Mouse (Mus musculus): ENCODE data around the gene Poglut1. TPM values are rescaled to one million over a fixed set of nuclear protein-coding genes. Genes with fewer than 3 reads are reported as not detected.

Poglut1 gene
- polyA plus RNA-seq, 1 experiment from 2014 or later: 51.4 TPM

DNA sequence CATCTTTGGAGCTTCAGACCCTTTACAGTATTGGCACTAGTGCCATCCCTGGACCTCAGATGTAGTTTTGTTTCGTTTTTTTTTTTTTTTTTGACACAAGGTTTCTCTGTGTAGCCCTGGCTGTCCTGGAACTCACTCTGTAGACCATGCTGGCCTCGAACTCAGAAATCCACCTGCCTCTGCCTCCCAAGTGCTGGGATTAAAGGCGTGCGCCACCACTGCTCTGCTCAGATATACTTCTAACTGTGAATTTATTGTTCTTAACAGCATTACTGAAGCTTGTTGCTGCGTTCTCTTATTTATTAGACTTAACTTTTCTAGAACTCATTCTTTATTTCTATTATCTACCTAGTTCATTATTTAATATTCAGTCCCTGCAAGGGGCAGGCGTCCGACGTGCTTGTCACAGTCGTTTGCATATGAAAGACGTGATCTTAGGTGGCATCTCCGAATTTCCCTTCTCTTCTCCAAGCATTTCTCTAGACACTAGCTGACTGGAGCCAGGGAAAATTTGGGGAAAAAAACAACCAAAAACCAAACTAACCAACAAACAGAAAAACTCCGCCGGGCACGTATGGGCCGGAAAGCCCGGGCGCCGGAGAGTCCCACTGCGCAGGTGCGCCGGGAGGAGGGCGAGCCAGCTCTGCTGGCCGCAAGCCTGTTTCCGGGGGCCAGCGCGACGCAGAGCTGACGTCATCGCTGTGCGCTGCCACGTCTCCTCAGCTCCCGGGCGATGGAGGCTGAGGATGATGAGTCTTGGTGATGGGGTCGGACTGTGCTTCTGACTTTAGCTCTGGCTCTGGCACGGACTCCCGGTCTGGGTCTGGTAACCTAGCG lies 12.3 kb upstream of the Poglut1 start:
- Histone ChIP-seq H3K27me3 (replicated peaks; ENCODE audit: control insufficient read depth, insufficient read depth, low read length) (0 out of 2 replicates have a peak, but pooled peaks cover 4% of the 10 kb centered on the region), H3K9ac (ENCODE audit: low read depth, low read length) (peak overlapping the region; percentile 99), H3K4me2 (ENCODE audit: low read depth, low read length) (peak overlapping the region; percentile 68), H3K4me3 (ENCODE audit: low read depth, low read length) (peak overlapping the region; percentile 95), H3K36me3 (ENCODE audit: control insufficient read depth, insufficient read depth, low read length) (peaks cover 20% of the 10 kb centered on the region), H3K27ac (replicated peaks; ENCODE audit: low read depth, low read length) (peak overlapping the region; percentile 91), H3K4me1 (ENCODE audit: control insufficient read depth, insufficient read depth, low read length) (peaks cover 8% of the 10 kb centered on the region; the same call in 1 of the 2 replicates), H3K9me3 (ENCODE audit: control insufficient read depth, low read length) (no peaks in the 10 kb centered on the region)
- DNase-seq (ENCODE audit: low spot score) (peak; percentile 96), ATAC-seq (ENCODE audit: low read depth) (peak; percentile 98)
- WGBS: 7% methylated on average over 33 of the region's 37 CpGs

DNA sequence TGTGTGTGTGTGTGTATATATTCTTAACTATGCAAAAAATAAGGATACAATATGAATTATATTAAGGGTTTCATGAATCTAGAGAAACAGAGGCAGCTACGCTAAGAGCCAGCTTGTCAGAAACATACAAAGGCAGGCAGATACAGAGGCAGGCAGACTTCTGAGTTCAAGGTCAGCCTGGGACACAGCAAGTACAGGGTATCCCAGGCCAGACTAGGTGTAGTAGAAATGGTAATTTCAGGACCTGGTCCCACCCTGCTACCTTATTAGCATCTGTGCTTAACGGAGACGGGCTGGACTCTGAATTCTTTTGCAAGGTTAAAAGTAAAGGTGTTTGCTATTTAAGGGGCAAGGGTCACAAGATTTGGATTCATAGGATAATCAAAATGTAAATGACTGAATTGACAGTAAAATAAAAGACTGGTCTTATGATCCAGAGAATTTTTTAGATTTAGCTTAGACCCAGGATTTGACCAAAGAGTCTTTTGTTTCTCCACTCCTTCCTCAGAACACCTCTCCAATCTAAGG lies 8.2 kb upstream of the Poglut1 start, which contains the start of gene Tmem39a:
Gene Tmem39a (plus strand): TSS at position 478 of the 528 bp plus-strand sequence.
- H3K4me3 ChIP-seq (ENCODE audit: low read depth, low read length): no peak within 1 kb of the TSS
- 78% methylated on average over 3 of the region's 3 CpGs for WGBS
- H3K27me3 ChIP-seq (replicated peaks; ENCODE audit: control insufficient read depth, insufficient read depth, low read length): peaks cover 4% of the 10 kb centered on the region; the same call in 1 of the 2 replicates
- H3K4me2 ChIP-seq (ENCODE audit: low read depth, low read length): no peak within 1 kb of the TSS
- no peaks in the 10 kb centered on the region for H3K36me3 ChIP-seq (ENCODE audit: control insufficient read depth, insufficient read depth, low read length)
- ATAC-seq (ENCODE audit: low read depth) (no peak), DNase-seq (ENCODE audit: low spot score) (no peak)
- H3K9me3 ChIP-seq (ENCODE audit: control insufficient read depth, low read length): no peaks in the 10 kb centered on the region
- H3K27ac ChIP-seq (replicated peaks; ENCODE audit: low read depth, low read length): no peak within 1 kb of the TSS
- H3K4me1 ChIP-seq (ENCODE audit: control insufficient read depth, insufficient read depth, low read length): no peaks in the 10 kb centered on the region
- H3K9ac ChIP-seq (ENCODE audit: low read depth, low read length): no peak within 1 kb of the TSS

DNA sequence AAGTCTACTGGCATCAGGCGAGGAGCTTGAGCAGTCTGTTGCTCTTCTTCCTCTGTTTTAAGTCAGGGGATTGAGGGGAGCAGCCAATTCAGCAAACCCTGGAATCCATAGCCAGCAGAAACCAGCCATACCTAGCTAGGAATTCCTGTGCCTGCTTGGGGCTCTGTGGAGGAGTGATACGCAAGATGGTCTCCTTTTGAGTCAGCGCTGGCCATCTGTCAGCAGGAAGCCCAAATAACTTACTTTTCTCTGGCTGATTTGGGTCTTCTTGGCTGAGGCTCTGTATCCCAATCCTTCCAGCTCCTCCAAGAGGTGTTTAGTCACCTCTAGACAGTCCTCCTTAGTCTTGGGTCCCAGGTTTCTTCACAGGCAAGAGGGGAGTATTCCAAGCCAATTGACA lies 5.9 kb upstream of the Poglut1 start:
- WGBS: 77% methylated on average over 3 of the region's 3 CpGs
- no peak overlapping the region for H3K27ac ChIP-seq (replicated peaks; ENCODE audit: low read depth, low read length)
- H3K9me3 ChIP-seq (ENCODE audit: control insufficient read depth, low read length): no peaks in the 10 kb centered on the region
- no peak overlapping the region for H3K9ac ChIP-seq (ENCODE audit: low read depth, low read length)
- H3K36me3 ChIP-seq (ENCODE audit: control insufficient read depth, insufficient read depth, low read length): no peaks in the 10 kb centered on the region
- H3K27me3 ChIP-seq (replicated peaks; ENCODE audit: control insufficient read depth, insufficient read depth, low read length): peaks cover 4% of the 10 kb centered on the region
- no peak overlapping the region for H3K4me3 ChIP-seq (ENCODE audit: low read depth, low read length)
- DNase-seq (ENCODE audit: low spot score) (no peak), ATAC-seq (ENCODE audit: low read depth) (no peak)
- no peaks in the 10 kb centered on the region for H3K4me1 ChIP-seq (ENCODE audit: control insufficient read depth, insufficient read depth, low read length)
- H3K4me2 ChIP-seq (ENCODE audit: low read depth, low read length): no peak overlapping the region

DNA sequence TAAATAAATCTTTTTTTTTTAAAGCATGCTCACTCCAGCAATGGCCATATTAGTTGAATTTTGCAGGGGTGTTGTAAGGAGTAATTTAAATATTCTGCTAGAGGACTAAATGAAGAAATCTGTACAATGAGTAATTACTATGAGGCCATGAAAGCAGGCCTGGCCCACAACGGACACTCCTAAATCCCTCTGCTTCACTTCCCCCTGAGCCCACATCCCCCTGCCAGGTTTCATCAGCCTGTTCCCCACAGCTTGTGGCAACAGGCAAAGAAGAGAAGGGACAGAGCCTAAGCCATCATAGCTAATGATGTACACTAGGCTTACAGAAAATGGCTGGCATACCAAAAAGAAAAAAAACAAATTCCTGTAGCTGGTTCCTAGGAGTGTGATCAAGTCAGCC lies 2.1 kb downstream of the Poglut1 start:
- DNase-seq (ENCODE audit: low spot score): no peak
- ATAC-seq (ENCODE audit: low read depth): no peak
- Histone ChIP-seq H3K36me3 (ENCODE audit: control insufficient read depth, insufficient read depth, low read length) (peaks cover 40% of the 10 kb centered on the region), H3K4me3 (ENCODE audit: low read depth, low read length) (no peak overlapping the region), H3K9ac (ENCODE audit: low read depth, low read length) (no peak overlapping the region), H3K9me3 (ENCODE audit: control insufficient read depth, low read length) (no peaks in the 10 kb centered on the region), H3K27ac (replicated peaks; ENCODE audit: low read depth, low read length) (no peak overlapping the region), H3K4me2 (ENCODE audit: low read depth, low read length) (no peak overlapping the region), H3K4me1 (ENCODE audit: control insufficient read depth, insufficient read depth, low read length) (peaks cover 8% of the 10 kb centered on the region), H3K27me3 (replicated peaks; ENCODE audit: control insufficient read depth, insufficient read depth, low read length) (no peaks in the 10 kb centered on the region; the same call in 1 of the 2 replicates)
- 82% methylated on average over 1 of the region's 1 CpGs for WGBS

DNA sequence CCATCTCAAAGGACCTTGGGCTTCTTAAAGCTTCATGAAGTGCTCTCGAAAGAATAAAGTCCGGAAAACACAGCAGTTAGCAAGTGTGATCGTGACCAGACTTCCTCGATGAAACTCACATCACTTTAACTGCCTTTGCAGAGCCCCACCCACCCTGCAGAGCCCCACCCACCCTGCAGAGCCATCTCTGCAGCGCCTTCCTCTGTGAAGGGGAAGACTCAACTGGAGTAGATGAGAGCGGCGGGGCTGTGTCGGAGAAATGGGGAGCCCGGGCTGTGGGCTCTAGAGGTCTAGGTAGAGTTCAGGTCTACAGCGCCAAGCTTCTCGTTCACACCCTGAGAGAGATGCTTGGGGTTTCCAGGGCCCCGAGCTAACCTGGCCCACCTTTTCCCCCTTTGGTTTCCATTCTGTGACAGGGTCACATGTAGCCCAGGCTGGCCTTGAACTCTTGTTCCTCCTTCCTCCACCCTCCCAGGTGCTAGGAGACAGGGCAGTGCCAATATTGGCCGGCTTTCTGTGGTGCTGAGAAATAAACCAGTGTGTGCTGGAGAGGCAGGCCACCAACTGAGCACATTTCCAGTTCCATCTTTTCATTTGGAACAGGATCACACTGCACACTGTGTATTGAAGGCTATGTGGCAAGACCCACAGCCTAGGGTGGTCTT lies 11.2 kb downstream of the Poglut1 start:
- Histone ChIP-seq H3K36me3 (ENCODE audit: control insufficient read depth, insufficient read depth, low read length) (peaks cover 66% of the 10 kb centered on the region), H3K27me3 (replicated peaks; ENCODE audit: control insufficient read depth, insufficient read depth, low read length) (no peaks in the 10 kb centered on the region), H3K4me1 (ENCODE audit: control insufficient read depth, insufficient read depth, low read length) (no peaks in the 10 kb centered on the region), H3K9ac (ENCODE audit: low read depth, low read length) (no peak overlapping the region), H3K4me3 (ENCODE audit: low read depth, low read length) (no peak overlapping the region), H3K27ac (replicated peaks; ENCODE audit: low read depth, low read length) (no peak overlapping the region), H3K4me2 (ENCODE audit: low read depth, low read length) (no peak overlapping the region), H3K9me3 (ENCODE audit: control insufficient read depth, low read length) (no peaks in the 10 kb centered on the region)
- 84% methylated on average over 11 of the region's 13 CpGs for WGBS
- ATAC-seq (ENCODE audit: low read depth) (no peak), DNase-seq (ENCODE audit: low spot score) (no peak)

DNA sequence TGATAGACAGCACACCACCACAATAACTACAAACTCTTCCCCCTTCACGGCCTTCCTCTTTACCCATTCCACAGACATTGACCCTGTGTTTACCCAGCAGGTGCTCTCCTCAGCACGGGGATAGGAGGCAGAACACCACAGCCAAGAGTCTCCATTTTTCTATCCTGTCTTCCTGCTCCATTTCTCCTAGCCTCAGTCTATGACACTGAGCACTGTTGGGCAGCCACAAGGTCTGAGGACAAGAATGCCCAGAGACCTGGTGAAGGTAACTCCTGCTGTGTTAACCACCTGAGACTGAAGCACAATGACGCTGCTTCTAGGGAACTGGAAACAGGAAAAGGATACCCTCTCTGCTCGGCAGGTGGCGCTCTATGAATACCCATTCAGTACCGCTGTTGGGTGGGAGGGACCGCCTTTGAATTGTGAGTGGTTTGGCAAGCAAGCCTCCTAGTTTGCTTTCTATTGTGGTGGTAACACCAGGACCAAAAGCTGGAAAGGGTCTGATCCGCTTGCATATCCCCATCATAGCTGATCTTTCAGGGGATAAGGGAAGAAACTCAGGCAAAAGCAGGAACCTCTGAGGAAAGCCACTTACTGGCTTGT lies 13.4 kb downstream of the Poglut1 start:
- Histone ChIP-seq H3K4me3 (ENCODE audit: low read depth, low read length) (no peak overlapping the region), H3K36me3 (ENCODE audit: control insufficient read depth, insufficient read depth, low read length) (peaks cover 65% of the 10 kb centered on the region), H3K9me3 (ENCODE audit: control insufficient read depth, low read length) (no peaks in the 10 kb centered on the region), H3K9ac (ENCODE audit: low read depth, low read length) (no peak overlapping the region), H3K4me1 (ENCODE audit: control insufficient read depth, insufficient read depth, low read length) (no peaks in the 10 kb centered on the region), H3K27ac (replicated peaks; ENCODE audit: low read depth, low read length) (no peak overlapping the region), H3K27me3 (replicated peaks; ENCODE audit: control insufficient read depth, insufficient read depth, low read length) (no peaks in the 10 kb centered on the region), H3K4me2 (ENCODE audit: low read depth, low read length) (no peak overlapping the region)
- ATAC-seq (ENCODE audit: low read depth): peak; percentile 74
- 51% methylated on average over 8 of the region's 8 CpGs for WGBS
- peak; percentile 88 for DNase-seq (ENCODE audit: low spot score)

DNA sequence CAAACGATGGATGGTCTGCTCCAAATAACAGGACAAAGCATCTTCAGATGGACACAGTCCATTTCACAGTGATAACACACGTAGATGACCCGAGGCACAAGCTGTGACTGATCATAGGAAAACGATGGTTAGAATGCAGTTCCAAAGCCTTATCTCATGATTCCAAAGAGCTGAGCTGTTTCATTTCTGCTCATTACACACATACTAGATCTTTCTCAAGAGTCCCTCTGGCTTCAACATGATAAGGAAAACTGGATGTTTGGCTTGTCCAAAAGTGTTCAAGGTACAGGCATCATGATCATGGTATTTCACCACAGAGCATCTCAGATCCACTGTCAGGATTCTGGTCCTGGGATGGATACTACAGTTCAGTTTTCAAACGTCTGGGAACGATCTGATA lies 23.8 kb downstream of the Poglut1 start:
- ATAC-seq (ENCODE audit: low read depth) (no peak), DNase-seq (ENCODE audit: low spot score) (no peak)
- Histone ChIP-seq H3K27ac (replicated peaks; ENCODE audit: low read depth, low read length) (no peak overlapping the region), H3K9me3 (ENCODE audit: control insufficient read depth, low read length) (no peaks in the 10 kb centered on the region), H3K4me3 (ENCODE audit: low read depth, low read length) (no peak overlapping the region), H3K4me2 (ENCODE audit: low read depth, low read length) (no peak overlapping the region), H3K27me3 (replicated peaks; ENCODE audit: control insufficient read depth, insufficient read depth, low read length) (no peaks in the 10 kb centered on the region), H3K9ac (ENCODE audit: low read depth, low read length) (no peak overlapping the region), H3K36me3 (ENCODE audit: control insufficient read depth, insufficient read depth, low read length) (peaks cover 73% of the 10 kb centered on the region), H3K4me1 (ENCODE audit: control insufficient read depth, insufficient read depth, low read length) (peaks cover 9% of the 10 kb centered on the region; the same call in 1 of the 2 replicates)
- WGBS: 84% methylated on average over 6 of the region's 6 CpGs

Data from embryonic facial prominence, embryonic 14.5 days (tissue).